Mouse (Mus musculus): Measurements from ENCODE around the gene Stk11. TPM values are rescaled to one million over a fixed set of nuclear protein-coding genes. Genes with fewer than 3 reads are reported as not detected.

Stk11 gene
- polyA plus RNA-seq, 1 experiment from 2014 or later: 33.5 TPM

- H3K27me3 ChIP-seq (replicated peaks; ENCODE audit: control insufficient read depth, insufficient read depth, low read length): no peaks in the 10 kb centered on the region
- DNase-seq (ENCODE audit: low spot score) (no peak), ATAC-seq (replicated peaks; ENCODE audit: low FRiP score) (no peak)
- peaks cover 46% of the 10 kb centered on the region for H3K36me3 ChIP-seq (ENCODE audit: control insufficient read depth, insufficient read depth, low read length)
- no peak overlapping the region for H3K9ac ChIP-seq (ENCODE audit: low read depth, low read length)
- H3K9me3 ChIP-seq (ENCODE audit: control insufficient read depth, low read length): no peaks in the 10 kb centered on the region
- H3K27ac ChIP-seq (ENCODE audit: low read depth, low read length): no peak overlapping the region; the same call in 1 of the 2 replicates
- 72% methylated on average over 15 of the region's 15 CpGs for WGBS
- peak overlapping the region; percentile 13; the same call in 1 of the 2 replicates for H3K4me2 ChIP-seq
- peaks cover 82% of the 10 kb centered on the region for H3K4me1 ChIP-seq (replicated peaks; ENCODE audit: control insufficient read depth, insufficient read depth, low read length)
- no peak overlapping the region for H3K4me3 ChIP-seq (ENCODE audit: low read depth, low read length)
Observed at GRCm38 (mm10) chr10:80157141-80157929, 41.7 kb downstream of the Stk11 start.

GRCm38 (mm10) chr10:80158307-80158986, 42.8 kb downstream of the Stk11 start:
- Histone ChIP-seq H3K9me3 (ENCODE audit: control insufficient read depth, low read length) (no peaks in the 10 kb centered on the region), H3K36me3 (ENCODE audit: control insufficient read depth, insufficient read depth, low read length) (peaks cover 37% of the 10 kb centered on the region), H3K9ac (ENCODE audit: low read depth, low read length) (peak overlapping the region; percentile 46), H3K27me3 (replicated peaks; ENCODE audit: control insufficient read depth, insufficient read depth, low read length) (no peaks in the 10 kb centered on the region), H3K4me3 (ENCODE audit: low read depth, low read length) (peak overlapping the region; percentile 54; the same call in 1 of the 2 replicates), H3K4me2 (peak overlapping the region; percentile 94), H3K4me1 (replicated peaks; ENCODE audit: control insufficient read depth, insufficient read depth, low read length) (peaks cover 81% of the 10 kb centered on the region), H3K27ac (ENCODE audit: low read depth, low read length) (peak overlapping the region; percentile 84)
- 12% methylated on average over 18 of the region's 18 CpGs for WGBS
- DNase-seq (ENCODE audit: low spot score) (peak; percentile 75), ATAC-seq (replicated peaks; ENCODE audit: low FRiP score) (no peak)

GRCm38 (mm10) chr10:80159021-80159560, 43.5 kb downstream of the Stk11 start:
- peak overlapping the region; percentile 84 for H3K27ac ChIP-seq (ENCODE audit: low read depth, low read length)
- peaks cover 80% of the 10 kb centered on the region for H3K4me1 ChIP-seq (replicated peaks; ENCODE audit: control insufficient read depth, insufficient read depth, low read length)
- peak overlapping the region; percentile 94 for H3K4me2 ChIP-seq
- H3K27me3 ChIP-seq (replicated peaks; ENCODE audit: control insufficient read depth, insufficient read depth, low read length): no peaks in the 10 kb centered on the region
- peak overlapping the region; percentile 54 for H3K4me3 ChIP-seq (ENCODE audit: low read depth, low read length)
- H3K9me3 ChIP-seq (ENCODE audit: control insufficient read depth, low read length): no peaks in the 10 kb centered on the region
- WGBS: 17% methylated on average over 12 of the region's 12 CpGs
- DNase-seq (ENCODE audit: low spot score): peak; percentile 60
- ATAC-seq (replicated peaks; ENCODE audit: low FRiP score): no peak
- H3K9ac ChIP-seq (ENCODE audit: low read depth, low read length): peak overlapping the region; percentile 57
- H3K36me3 ChIP-seq (ENCODE audit: control insufficient read depth, insufficient read depth, low read length): peaks cover 32% of the 10 kb centered on the region

GRCm38 (mm10) chr10:80159561-80160454, 44.2 kb downstream of the Stk11 start:
- H3K4me2 ChIP-seq: peak overlapping the region; percentile 94
- peak; percentile 96 for DNase-seq (ENCODE audit: low spot score)
- no peaks in the 10 kb centered on the region for H3K9me3 ChIP-seq (ENCODE audit: control insufficient read depth, low read length)
- H3K4me3 ChIP-seq (ENCODE audit: low read depth, low read length): peak overlapping the region; percentile 54
- peak; percentile 84 for ATAC-seq (replicated peaks; ENCODE audit: low FRiP score)
- peak overlapping the region; percentile 70 for H3K9ac ChIP-seq (ENCODE audit: low read depth, low read length)
- under 1% methylated on average over 55 of the region's 55 CpGs for WGBS
- H3K27me3 ChIP-seq (replicated peaks; ENCODE audit: control insufficient read depth, insufficient read depth, low read length): no peaks in the 10 kb centered on the region
- H3K27ac ChIP-seq (ENCODE audit: low read depth, low read length): peak overlapping the region; percentile 93
- H3K36me3 ChIP-seq (ENCODE audit: control insufficient read depth, insufficient read depth, low read length): peaks cover 25% of the 10 kb centered on the region
- peaks cover 81% of the 10 kb centered on the region for H3K4me1 ChIP-seq (replicated peaks; ENCODE audit: control insufficient read depth, insufficient read depth, low read length)

- peak overlapping the region; percentile 94 for H3K4me2 ChIP-seq
- under 1% methylated on average over 33 of the region's 33 CpGs for WGBS
- peaks cover 82% of the 10 kb centered on the region for H3K4me1 ChIP-seq (replicated peaks; ENCODE audit: control insufficient read depth, insufficient read depth, low read length)
- no peaks in the 10 kb centered on the region for H3K27me3 ChIP-seq (replicated peaks; ENCODE audit: control insufficient read depth, insufficient read depth, low read length)
- no peaks in the 10 kb centered on the region for H3K9me3 ChIP-seq (ENCODE audit: control insufficient read depth, low read length)
- DNase-seq (ENCODE audit: low spot score): peak; percentile 84
- H3K4me3 ChIP-seq (ENCODE audit: low read depth, low read length): peak overlapping the region; percentile 54
- peak overlapping the region; percentile 70 for H3K9ac ChIP-seq (ENCODE audit: low read depth, low read length)
- ATAC-seq (replicated peaks; ENCODE audit: low FRiP score): 0 out of 2 replicates have a peak, but pooled peaks have one; percentile 9
- peaks cover 17% of the 10 kb centered on the region for H3K36me3 ChIP-seq (ENCODE audit: control insufficient read depth, insufficient read depth, low read length)
- peak overlapping the region; percentile 93 for H3K27ac ChIP-seq (ENCODE audit: low read depth, low read length)
Observed at GRCm38 (mm10) chr10:80160455-80161371, 45.1 kb downstream of the Stk11 start.

- H3K4me2 ChIP-seq: peak overlapping the region; percentile 94
- WGBS: 17% methylated on average over 7 of the region's 7 CpGs
- H3K4me1 ChIP-seq (replicated peaks; ENCODE audit: control insufficient read depth, insufficient read depth, low read length): peaks cover 85% of the 10 kb centered on the region
- no peaks in the 10 kb centered on the region for H3K9me3 ChIP-seq (ENCODE audit: control insufficient read depth, low read length)
- peak overlapping the region; percentile 93 for H3K27ac ChIP-seq (ENCODE audit: low read depth, low read length)
- peaks cover 9% of the 10 kb centered on the region; the same call in 1 of the 2 replicates for H3K36me3 ChIP-seq (ENCODE audit: control insufficient read depth, insufficient read depth, low read length)
- peak overlapping the region; percentile 54 for H3K4me3 ChIP-seq (ENCODE audit: low read depth, low read length)
- DNase-seq (ENCODE audit: low spot score) (peak; percentile 59), ATAC-seq (replicated peaks; ENCODE audit: low FRiP score) (no peak)
- no peaks in the 10 kb centered on the region for H3K27me3 ChIP-seq (replicated peaks; ENCODE audit: control insufficient read depth, insufficient read depth, low read length)
- peak overlapping the region; percentile 70 for H3K9ac ChIP-seq (ENCODE audit: low read depth, low read length)
Observed at GRCm38 (mm10) chr10:80161522-80162242, 46.1 kb downstream of the Stk11 start.

GRCm38 (mm10) chr10:80162243-80162608, 46.6 kb downstream of the Stk11 start:
- H3K9me3 ChIP-seq (ENCODE audit: control insufficient read depth, low read length): no peaks in the 10 kb centered on the region
- peak overlapping the region; percentile 93 for H3K27ac ChIP-seq (ENCODE audit: low read depth, low read length)
- peaks cover 87% of the 10 kb centered on the region for H3K4me1 ChIP-seq (replicated peaks; ENCODE audit: control insufficient read depth, insufficient read depth, low read length)
- no peaks in the 10 kb centered on the region for H3K27me3 ChIP-seq (replicated peaks; ENCODE audit: control insufficient read depth, insufficient read depth, low read length)
- H3K9ac ChIP-seq (ENCODE audit: low read depth, low read length): no peak overlapping the region
- H3K4me2 ChIP-seq: peak overlapping the region; percentile 94
- DNase-seq (ENCODE audit: low spot score) (no peak), ATAC-seq (replicated peaks; ENCODE audit: low FRiP score) (no peak)
- WGBS: 77% methylated on average over 3 of the region's 3 CpGs
- H3K4me3 ChIP-seq (ENCODE audit: low read depth, low read length): peak overlapping the region; percentile 54; the same call in 1 of the 2 replicates
- H3K36me3 ChIP-seq (ENCODE audit: control insufficient read depth, insufficient read depth, low read length): peaks cover 3% of the 10 kb centered on the region; the same call in 1 of the 2 replicates

All from liver, embryonic 11.5 days (tissue).